Mouse (Mus musculus) cortical plate, adult 2 months (tissue): ENCODE measurements around the gene Insc.

Source experiments
- CTCF ChIP-seq: fragments of 200-500 bp; IDR thresholded peaks from 2 replicates; pipeline ENCODE4 v1.5.1; 2011; ENCODE audit warnings: mild to moderate bottlenecking, control low read depth, low read length; ENCODE audit not compliant: insufficient read depth; ENCODE audit errors: extremely low read depth
- POLR2A ChIP-seq: fragments of 200-500 bp; IDR thresholded peaks from 2 replicates; pipeline ENCODE4 v1.6.1; 2011; ENCODE audit warnings: mild to moderate bottlenecking, low read length, control low read depth; ENCODE audit not compliant: insufficient read depth; ENCODE audit errors: extremely low read depth

- TF ChIP-seq CTCF (no peak), POLR2A (no peak)
Measured at GRCm38 (mm10) chr7:114762660-114763059, 19.2 kb downstream of the Insc start.
